Mouse (Mus musculus) kidney, embryonic 16.5 days (tissue): Measurements from ENCODE around the gene Casp1. TPM values are rescaled to one million over a fixed set of nuclear protein-coding genes. Genes with fewer than 3 reads are reported as not detected.

Experiments used
- ATAC-seq: fragments of 200-750 bp; cut with Nextera tagmentation; 2 replicates; pipeline ENCODE4 v1.8.0; 2017; ENCODE audit warnings: moderate TSS enrichment; ENCODE audit not compliant: low FRiP score, low TSS enrichment
- H3K27ac ChIP-seq: fragments of 300-500 bp; sonication (generic); 2 replicates; pipeline ENCODE4 v1.5.1; 2014; ENCODE audit warnings: low read length
- H3K27me3 ChIP-seq: fragments of 300-500 bp; sonication (generic); 2 replicates; pipeline ENCODE4 v1.6.1; 2014; ENCODE audit warnings: low read length, control low read depth, mixed read lengths; ENCODE audit not compliant: insufficient read depth
- H3K36me3 ChIP-seq: fragments of 300-500 bp; sonication (generic); 2 replicates; pipeline ENCODE4 v1.6.1; 2014; ENCODE audit warnings: low read length, control low read depth, mixed read lengths; ENCODE audit not compliant: insufficient read depth
- H3K4me1 ChIP-seq: fragments of 300-500 bp; sonication (generic); 2 replicates; pipeline ENCODE4 v1.6.1; 2014; ENCODE audit warnings: low read length, control low read depth, mixed read lengths; ENCODE audit not compliant: insufficient read depth
- H3K4me2 ChIP-seq: fragments of 300-500 bp; sonication (generic); replicated peaks from 2 replicates; pipeline ENCODE4 v1.6.1; 2014; ENCODE audit warnings: low read depth, low read length
- H3K4me3 ChIP-seq: fragments of 300-500 bp; sonication (generic); 2 replicates; pipeline ENCODE4 v1.5.1; 2014; ENCODE audit warnings: mild to moderate bottlenecking, low read length
- H3K9ac ChIP-seq: fragments of 300-500 bp; sonication (generic); replicated peaks from 2 replicates; pipeline ENCODE4 v1.6.1; 2014; ENCODE audit warnings: low read length
- H3K9me3 ChIP-seq: fragments of 300-500 bp; sonication (generic); 2 replicates; pipeline ENCODE4 v1.6.1; 2016; ENCODE audit warnings: low read length, control low read depth
- WGBS: fragments of 180-500 bp; shearing (Covaris S2); extraction: QIAGEN DNeasy Blood & Tissue Kit; methylation state at CpG from one replicate; pipeline ENCODE4 v1.1.7; 2014; 5-methylcytosine and 5-hydroxymethylcytosine counted together
- polyA plus RNA-seq: library from polyadenylated mRNA; unstranded; fragments of >200 nt; fragmentation: Nextera tagmentation; extraction: Ambion mirVana; gene quantifications from 2 replicates; pipeline ENCODE4 v1.2.1, GENCODE M21; 2015

The Casp1 gene
- polyA plus RNA-seq, 1 experiment from 2014 or later: 0.99 TPM

DNA sequence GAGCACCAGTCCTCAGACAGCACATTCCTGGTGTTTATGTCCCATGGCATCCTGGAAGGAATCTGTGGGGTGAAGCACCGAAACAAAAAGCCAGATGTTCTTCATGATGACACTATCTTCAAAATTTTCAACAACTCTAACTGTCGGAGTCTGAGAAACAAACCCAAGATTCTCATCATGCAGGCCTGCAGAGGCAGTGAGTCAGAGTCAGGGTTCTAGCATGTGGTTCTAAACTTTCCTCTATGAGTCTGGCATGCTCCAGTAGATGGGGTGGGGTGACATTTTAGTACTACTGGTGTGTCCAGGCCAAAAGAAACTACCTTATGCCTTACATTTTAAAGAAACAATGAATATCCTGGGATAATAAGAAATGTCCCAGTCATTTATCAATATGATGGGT lies 55.4 kb downstream of the Casp1 start:
- Histone ChIP-seq H3K4me3 (no peak overlapping the region), H3K9me3 (no peaks in the 10 kb centered on the region), H3K4me1 (no peaks in the 10 kb centered on the region), H3K27me3 (no peaks in the 10 kb centered on the region), H3K9ac (no peak overlapping the region), H3K4me2 (no peak overlapping the region), H3K36me3 (no peaks in the 10 kb centered on the region), H3K27ac (no peak overlapping the region)
- WGBS: 77% methylated on average over 2 of the region's 2 CpGs
- no peak for ATAC-seq

DNA sequence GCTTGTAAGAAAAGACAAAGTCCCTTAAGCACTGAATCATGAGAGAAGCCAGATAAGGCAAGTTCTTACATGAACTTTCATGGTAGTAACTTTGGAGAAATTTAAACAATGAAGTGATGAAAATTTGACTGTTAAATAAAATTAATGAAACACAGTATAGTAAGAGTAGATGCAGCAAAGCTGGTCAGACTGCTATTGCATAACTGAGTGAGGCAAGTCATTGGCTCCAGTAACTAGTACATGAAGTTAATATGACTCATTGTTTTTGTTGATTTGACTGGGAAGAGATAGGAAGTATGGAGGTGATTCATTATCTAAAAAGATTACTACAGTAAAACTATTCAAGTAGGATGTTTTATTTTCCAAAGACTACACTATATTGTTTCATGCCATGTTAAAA lies 58.5 kb downstream of the Casp1 start:
- Histone ChIP-seq H3K9ac (no peak overlapping the region), H3K27ac (no peak overlapping the region), H3K9me3 (no peaks in the 10 kb centered on the region), H3K27me3 (no peaks in the 10 kb centered on the region), H3K4me1 (no peaks in the 10 kb centered on the region), H3K4me3 (no peak overlapping the region), H3K4me2 (no peak overlapping the region), H3K36me3 (no peaks in the 10 kb centered on the region)
- no peak for ATAC-seq

Other genes starting within 250 kb of the Casp1 start
- 3.8 and 4.2 TPM in 2 replicates for gene Casp4, start 10.3 kb downstream of the Casp1 start, polyA plus RNA-seq
- gene Casp12, start 46.9 kb downstream of the Casp1 start, polyA plus RNA-seq: 5.1 and 6.0 TPM in 2 replicates